Mouse (Mus musculus) ES-Bruce4 (cell line): ENCODE measurements around the gene Rgs11. TPM values are rescaled to one million over a fixed set of nuclear protein-coding genes. Genes with fewer than 3 reads are reported as not detected.
A peak's percentile ranks its signal among the peaks of the same experiment; 100 is the strongest.
"Not testable (repeated sequence)": the region's sequence is repeated elsewhere in the genome, so short reads cannot be mapped to it uniquely, and the experiment has no call there.

Experiments
- H3K27ac ChIP-seq: 2 replicates; pipeline ENCODE4 v1.5.1; 2012; ENCODE audit warnings: low read length, inconsistent platforms; ENCODE audit not compliant: insufficient read depth
- H3K27me3 ChIP-seq: 2 replicates; pipeline ENCODE4 v1.6.1; 2012; ENCODE audit warnings: mild to moderate bottlenecking, low read length, inconsistent platforms; ENCODE audit not compliant: control insufficient read depth, poor library complexity, insufficient read depth, severe bottlenecking
- H3K36me3 ChIP-seq: 2 replicates; pipeline ENCODE4 v1.6.1; 2012; ENCODE audit warnings: inconsistent platforms, mild to moderate bottlenecking, low read length, moderate library complexity; ENCODE audit not compliant: control insufficient read depth, poor library complexity, insufficient read depth, severe bottlenecking
- H3K4me1 ChIP-seq: one replicate; pipeline ENCODE4 v1.8.1; 2011; ENCODE audit warnings: low read length; ENCODE audit not compliant: control insufficient read depth, insufficient read depth
- H3K4me3 ChIP-seq: 2 replicates; pipeline ENCODE4 v1.5.1; 2011; ENCODE audit warnings: low read depth, mild to moderate bottlenecking, low read length
- H3K9ac ChIP-seq: 2 replicates; pipeline ENCODE4 v1.6.1; 2012; ENCODE audit warnings: low read depth, mild to moderate bottlenecking, inconsistent platforms; ENCODE audit not compliant: poor library complexity, severe bottlenecking
- H3K9me3 ChIP-seq: replicated peaks from 2 replicates; pipeline ENCODE4 v1.6.1; 2012; ENCODE audit warnings: mild to moderate bottlenecking, low read length, inconsistent platforms; ENCODE audit not compliant: control insufficient read depth, poor library complexity, insufficient read depth, severe bottlenecking
- CTCF ChIP-seq: IDR thresholded peaks from one replicate; pipeline ENCODE4 v1.8.1; 2011; ENCODE audit warnings: low read depth, low read length
- EP300 ChIP-seq: IDR thresholded peaks from 2 replicates; pipeline ENCODE4 v1.6.1; 2011; ENCODE audit warnings: low read depth, low read length; ENCODE audit not compliant: insufficient read depth
- POLR2A ChIP-seq: IDR thresholded peaks from one replicate; pipeline ENCODE4 v1.8.1; 2011; ENCODE audit warnings: low read length; ENCODE audit not compliant: insufficient read depth
- polyA plus RNA-seq: library from polyadenylated mRNA; stranded (reverse); fragments of >200 nt; gene quantifications from 2 replicates; pipeline ENCODE4 v1.2.4, GENCODE M21; 2011; ENCODE audit warnings: low read depth; ENCODE audit not compliant: missing spikeins, insufficient read depth, insufficient read length

The Rgs11 gene
- polyA plus RNA-seq, 1 experiment, result 2.4 TPM

DNA sequence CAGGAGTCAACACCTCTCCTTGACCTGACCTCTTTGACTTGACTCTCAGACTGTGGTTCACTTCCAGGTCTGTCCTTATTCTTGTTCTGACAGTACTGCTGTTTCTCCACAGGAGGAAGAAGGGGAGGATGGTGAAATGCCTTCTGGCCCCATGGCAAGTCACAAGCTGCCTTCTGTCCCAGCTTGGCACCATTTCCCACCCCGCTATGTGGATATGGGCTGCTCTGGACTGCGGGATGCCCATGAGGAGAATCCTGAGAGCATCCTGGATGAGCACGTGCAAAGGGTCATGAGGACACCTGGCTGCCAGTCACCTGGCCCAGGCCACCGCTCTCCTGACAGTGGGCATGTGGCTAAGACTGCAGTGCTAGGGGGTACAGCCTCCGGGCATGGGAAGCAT is 15.2 kb upstream of the Rgs11 start:
- H3K27ac ChIP-seq, result no peak overlapping the region
- H3K36me3 ChIP-seq, result peaks cover 43% of the 10 kb centered on the region
- TF ChIP-seq EP300 (no peak), CTCF (no peak)
- no peaks in the 10 kb centered on the region for H3K27me3 ChIP-seq
- no peaks in the 10 kb centered on the region for H3K9me3 ChIP-seq
- no peak overlapping the region for H3K4me3 ChIP-seq
- no peak overlapping the region for H3K9ac ChIP-seq
- H3K4me1 ChIP-seq, result no peaks in the 10 kb centered on the region

GRCm38 (mm10) chr17:26188091-26188805 is 14.5 kb upstream of the Rgs11 start:
- no peak overlapping the region for H3K9ac ChIP-seq
- no peaks in the 10 kb centered on the region for H3K27me3 ChIP-seq
- peaks cover 40% of the 10 kb centered on the region for H3K36me3 ChIP-seq
- TF ChIP-seq POLR2A (no peak), CTCF (no peak), EP300 (no peak)
- no peak overlapping the region for H3K27ac ChIP-seq
- no peaks in the 10 kb centered on the region for H3K4me1 ChIP-seq
- H3K4me3 ChIP-seq, result no peak overlapping the region
- no peaks in the 10 kb centered on the region for H3K9me3 ChIP-seq

DNA sequence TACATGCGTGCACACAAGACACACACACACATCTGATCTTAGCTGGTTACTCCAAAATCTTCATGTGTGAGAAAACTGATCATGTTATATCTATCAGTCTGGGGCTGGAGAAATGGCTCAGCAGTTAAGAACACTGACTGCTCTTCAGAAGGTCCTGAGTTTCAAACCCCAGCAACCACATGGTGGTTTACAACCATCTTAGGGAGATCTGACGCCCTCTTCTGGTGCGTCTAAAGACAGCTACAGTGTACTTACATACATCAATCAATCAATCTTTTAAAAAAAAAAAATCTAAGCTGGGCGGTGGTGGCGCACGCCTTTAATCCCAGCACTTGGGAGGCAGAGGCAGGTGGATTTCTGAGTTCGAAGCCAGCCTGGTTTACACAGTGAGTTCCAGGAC is 11.3 kb upstream of the Rgs11 start:
- not testable (repeated sequence) for H3K9me3 ChIP-seq, H3K4me3 ChIP-seq, H3K9ac ChIP-seq, H3K27me3 ChIP-seq, H3K4me1 ChIP-seq, H3K27ac ChIP-seq
- H3K36me3 ChIP-seq, result peaks cover 28% of the 10 kb centered on the region

- TF ChIP-seq EP300 (no peak), CTCF (no peak), POLR2A (no peak)
- no peaks in the 10 kb centered on the region for H3K9me3 ChIP-seq
- no peak overlapping the region for H3K27ac ChIP-seq
- no peak overlapping the region for H3K4me3 ChIP-seq
- H3K27me3 ChIP-seq, result no peaks in the 10 kb centered on the region
- no peak overlapping the region for H3K9ac ChIP-seq
- H3K4me1 ChIP-seq, result no peaks in the 10 kb centered on the region
- peaks cover 24% of the 10 kb centered on the region for H3K36me3 ChIP-seq
Measured at GRCm38 (mm10) chr17:26192481-26193190, 10.1 kb upstream of the Rgs11 start.

DNA sequence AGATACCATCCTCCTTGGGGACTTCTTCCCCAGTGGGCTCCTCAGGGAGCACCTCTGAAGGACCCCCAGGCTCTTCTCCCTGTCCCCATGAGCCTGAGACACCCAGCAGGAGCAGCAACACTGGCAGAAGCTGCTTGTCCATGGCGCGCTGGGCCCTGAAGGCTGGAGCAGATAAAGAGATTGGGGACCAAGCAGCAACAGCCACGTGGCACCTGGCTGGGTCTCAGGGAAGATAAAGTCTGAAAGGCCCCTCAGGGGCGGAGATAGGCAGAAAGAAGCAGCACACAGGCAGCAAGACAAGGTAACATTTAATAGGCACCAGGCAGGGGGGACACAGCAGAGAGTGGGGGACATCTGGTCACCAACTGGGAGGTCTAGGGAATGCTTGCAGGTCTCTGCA is 3.9 kb upstream of the Rgs11 start, which contains the start of gene Pdia2:
Pdia2 (minus strand) TSS at position 196 of the 400 bp plus-strand sequence.
- TF ChIP-seq CTCF, result no peak
- TF ChIP-seq POLR2A, result no peak
- TF ChIP-seq EP300, result no peak
- peaks cover 1% of the 10 kb centered on the region for H3K4me1 ChIP-seq
- no peak within 1 kb of the TSS for H3K4me3 ChIP-seq
- no peaks in the 10 kb centered on the region; the same call in 1 of the 2 replicates for H3K27me3 ChIP-seq
- no peaks in the 10 kb centered on the region for H3K9me3 ChIP-seq
- H3K9ac ChIP-seq, result no peak within 1 kb of the TSS
- H3K36me3 ChIP-seq, result no peaks in the 10 kb centered on the region
- H3K27ac ChIP-seq, result no peak within 1 kb of the TSS

DNA sequence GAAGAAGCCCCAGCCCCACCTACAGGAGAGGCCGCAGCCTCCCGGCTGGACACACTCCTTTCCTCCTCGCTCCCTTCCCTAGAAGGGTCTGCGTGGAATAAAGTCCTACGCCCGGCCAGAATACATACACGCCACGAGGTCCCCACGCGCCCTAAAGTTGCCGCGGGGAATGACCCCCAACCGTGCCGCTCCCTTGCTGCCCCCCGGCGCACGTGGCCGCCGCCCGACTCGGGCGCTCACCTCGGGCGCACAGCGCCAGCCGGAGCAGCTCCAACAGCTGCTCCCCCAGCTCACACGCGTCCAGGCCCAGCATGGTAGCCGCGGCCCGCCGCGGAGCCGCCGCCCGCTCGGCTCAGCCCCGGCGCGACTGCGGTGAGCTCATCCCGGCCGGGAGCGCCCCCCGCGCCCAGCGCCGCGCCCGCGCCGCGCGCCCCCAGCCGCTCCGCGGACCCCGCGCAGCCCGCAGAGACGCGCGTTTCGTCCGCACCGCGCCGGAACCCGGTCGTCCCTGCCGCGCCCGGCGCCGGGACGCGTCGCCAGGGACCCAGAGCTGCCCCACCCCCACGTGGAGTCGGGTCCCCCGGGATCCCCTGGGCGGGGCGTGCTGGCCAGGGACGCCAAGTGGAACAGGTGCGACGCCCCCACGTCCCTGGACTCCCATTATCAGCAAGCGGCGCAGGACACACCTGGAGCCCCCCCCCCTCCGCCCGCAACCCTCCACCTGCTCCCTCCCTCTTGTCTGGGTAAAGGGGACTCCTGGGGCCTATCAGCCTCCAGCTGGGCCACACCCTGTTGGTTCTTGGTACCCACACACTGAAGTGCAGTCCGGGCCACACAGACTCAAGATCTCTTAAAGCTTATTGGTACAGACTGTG is 1.7 kb upstream of the Rgs11 start:
- no peak overlapping the region for H3K27ac ChIP-seq
- peaks cover 4% of the 10 kb centered on the region for H3K4me1 ChIP-seq
- H3K27me3 ChIP-seq, result no peaks in the 10 kb centered on the region; the same call in 1 of the 2 replicates

More for the DNA sequence above, 1.7 kb upstream of the Rgs11 start:
- Histone ChIP-seq H3K9ac (peak overlapping the region; percentile 78), H3K9me3 (no peaks in the 10 kb centered on the region), H3K36me3 (no peaks in the 10 kb centered on the region), H3K4me3 (peak overlapping the region; percentile 85)
- TF ChIP-seq CTCF (no peak), POLR2A (no peak), EP300 (no peak)
